Mouse (Mus musculus) CH12.LX (cell line): Measurements from ENCODE around the gene Tmem214. TPM values are rescaled to one million over a fixed set of nuclear protein-coding genes. Genes with fewer than 3 reads are reported as not detected.

Experiments
- DNase-seq: peaks from one replicate; pipeline ENCODE4 v3.0.0-alpha.2; 2013; ENCODE audit errors: extremely low read depth
- H3K27ac ChIP-seq: 2 replicates; pipeline ENCODE4 v1.5.1; 2012; ENCODE audit warnings: low read depth, mild to moderate bottlenecking, control low read depth, moderate library complexity; ENCODE audit not compliant: insufficient read depth
- H3K27me3 ChIP-seq: replicated peaks from 2 replicates; pipeline ENCODE3; 2012; ENCODE audit warnings: inconsistent platforms
- H3K36me3 ChIP-seq, 2 experiments: replicated peaks in 1 of 2; 2 replicates each; pipeline versions ENCODE3 to v1.6.1; 2012; ENCODE audit warnings: inconsistent platforms in 1 of 2, low read length in 1 of 2, mild to moderate bottlenecking in 1 of 2, mixed read lengths in 1 of 2, moderate library complexity in 1 of 2; ENCODE audit not compliant: control insufficient read depth in 1 of 2, insufficient read depth in 1 of 2
- H3K4me1 ChIP-seq, 2 experiments: 2 replicates each; pipeline ENCODE4 v1.6.1; 2012; ENCODE audit warnings: inconsistent platforms in 1 of 2, moderate library complexity in 1 of 2; ENCODE audit not compliant: insufficient read depth in 2 of 2, control insufficient read depth in 1 of 2
- H3K4me2 ChIP-seq: 2 replicates; pipeline ENCODE4 v1.6.1; 2012; ENCODE audit warnings: low read depth, mild to moderate bottlenecking, control low read depth; ENCODE audit not compliant: poor library complexity, insufficient read depth, severe bottlenecking
- H3K4me3 ChIP-seq, 3 experiments: fragments of 150-350 bp in 1 of 3; sonication (generic) in 1 of 3; replicated peaks in 1 of 3; 2 replicates each; pipeline versions ENCODE3 to v1.5.1; 2011 to 2012; ENCODE audit warnings: low read depth in 2 of 3, low read length in 2 of 3, mild to moderate bottlenecking in 2 of 3, moderate library complexity in 2 of 3, control low read depth in 1 of 3, improper control_type of control experiment in 1 of 3, inconsistent platforms in 1 of 3, mixed read lengths in 1 of 3; ENCODE audit not compliant: poor library complexity in 1 of 3
- H3K79me2 ChIP-seq: replicated peaks from 2 replicates; pipeline ENCODE4 v1.6.1; 2012; ENCODE audit warnings: mild to moderate bottlenecking, moderate library complexity; ENCODE audit not compliant: control insufficient read depth, poor library complexity, insufficient read depth, severe bottlenecking; ENCODE audit errors: extremely low read depth
- H3K9ac ChIP-seq: 2 replicates; pipeline ENCODE4 v1.6.1; 2012; ENCODE audit warnings: low read depth, mild to moderate bottlenecking, control low read depth, moderate library complexity; ENCODE audit not compliant: insufficient read depth
- H3K9me3 ChIP-seq: replicated peaks from 2 replicates; pipeline ENCODE3; 2012; ENCODE audit warnings: low read length, inconsistent platforms, mixed read lengths
- CHD2 ChIP-seq: IDR thresholded peaks from 2 replicates; pipeline ENCODE4 v1.6.1; 2011; ENCODE audit warnings: low read length, improper control_type of control experiment
- EP300 ChIP-seq: IDR thresholded peaks from 2 replicates; pipeline ENCODE4 v1.6.1; 2011; ENCODE audit warnings: low read length, improper control_type of control experiment
- ETS1 ChIP-seq: conservative IDR thresholded peaks from 2 replicates; pipeline ENCODE4 v1.6.1; 2012; ENCODE audit warnings: low read depth, mild to moderate bottlenecking, inconsistent platforms, low read length, improper control_type of control experiment, moderate library complexity
- JUN ChIP-seq: IDR thresholded peaks from 2 replicates; pipeline ENCODE4 v1.6.1; 2011; ENCODE audit warnings: low read depth, mild to moderate bottlenecking, low read length, improper control_type of control experiment, moderate library complexity; ENCODE audit not compliant: insufficient read depth
- MYC ChIP-seq: IDR thresholded peaks from 2 replicates; pipeline ENCODE4 v1.6.1; 2011; ENCODE audit warnings: low read depth, mild to moderate bottlenecking, improper control_type of control experiment, low read length
- NELFE ChIP-seq: IDR thresholded peaks from 2 replicates; pipeline ENCODE4 v1.6.1; 2011; ENCODE audit warnings: low read depth, low read length, improper control_type of control experiment
- TBP ChIP-seq: conservative IDR thresholded peaks from 2 replicates; pipeline ENCODE4 v1.6.1; 2011; ENCODE audit warnings: low read depth, low read length, improper control_type of control experiment
- UBTF ChIP-seq: IDR thresholded peaks from 2 replicates; pipeline ENCODE4 v1.6.1; 2012; ENCODE audit warnings: low read depth, mild to moderate bottlenecking, inconsistent platforms, low read length, improper control_type of control experiment, moderate library complexity
- ZC3H11A ChIP-seq: IDR thresholded peaks from 2 replicates; pipeline ENCODE4 v1.6.1; 2012; ENCODE audit warnings: low read depth, mild to moderate bottlenecking, inconsistent platforms, low read length, improper control_type of control experiment
- dilution Hi-C: fragments of 300-500 bp; cut with MboI; formaldehyde crosslinking; loops from 2 replicates; pipeline ENCODE4 v1.14.3; 2020; ENCODE audit warnings: low sequenced_read_pairs; ENCODE audit not compliant: extremely low pct_unique_long_range_greater_than_20kb, extremely low pct_ligation_motif_present
- in situ Hi-C: fragments of 300-500 bp; cut with MboI; formaldehyde crosslinking; loops from 3 replicates; pipeline ENCODE4 v1.14.3; 2019; ENCODE audit warnings: low sequenced_read_pairs, low pct_ligation_motif_present, low pct_unique_long_range_greater_than_20kb, mixed read lengths
- polyA plus RNA-seq: library from polyadenylated mRNA; unstranded; fragments of >175 nt; gene quantifications from 2 replicates; pipeline ENCODE4 v1.2.1, GENCODE M21; 2012; ENCODE audit warnings: low read depth; ENCODE audit not compliant: insufficient read length
- total RNA-seq, 2 experiments: library from RNA; depleted of rRNA; stranded (reverse); fragments of 300-350 nt in 1 of 2; fragments of >200 nt in 1 of 2; gene quantifications; 2 replicates each; pipeline ENCODE4 v1.2.3; 2012 to 2014

Gene Tmem214
- total and polyA plus RNA-seq, 3 experiments: 28.3 to 35.3 (median 31.9) TPM

DNA sequence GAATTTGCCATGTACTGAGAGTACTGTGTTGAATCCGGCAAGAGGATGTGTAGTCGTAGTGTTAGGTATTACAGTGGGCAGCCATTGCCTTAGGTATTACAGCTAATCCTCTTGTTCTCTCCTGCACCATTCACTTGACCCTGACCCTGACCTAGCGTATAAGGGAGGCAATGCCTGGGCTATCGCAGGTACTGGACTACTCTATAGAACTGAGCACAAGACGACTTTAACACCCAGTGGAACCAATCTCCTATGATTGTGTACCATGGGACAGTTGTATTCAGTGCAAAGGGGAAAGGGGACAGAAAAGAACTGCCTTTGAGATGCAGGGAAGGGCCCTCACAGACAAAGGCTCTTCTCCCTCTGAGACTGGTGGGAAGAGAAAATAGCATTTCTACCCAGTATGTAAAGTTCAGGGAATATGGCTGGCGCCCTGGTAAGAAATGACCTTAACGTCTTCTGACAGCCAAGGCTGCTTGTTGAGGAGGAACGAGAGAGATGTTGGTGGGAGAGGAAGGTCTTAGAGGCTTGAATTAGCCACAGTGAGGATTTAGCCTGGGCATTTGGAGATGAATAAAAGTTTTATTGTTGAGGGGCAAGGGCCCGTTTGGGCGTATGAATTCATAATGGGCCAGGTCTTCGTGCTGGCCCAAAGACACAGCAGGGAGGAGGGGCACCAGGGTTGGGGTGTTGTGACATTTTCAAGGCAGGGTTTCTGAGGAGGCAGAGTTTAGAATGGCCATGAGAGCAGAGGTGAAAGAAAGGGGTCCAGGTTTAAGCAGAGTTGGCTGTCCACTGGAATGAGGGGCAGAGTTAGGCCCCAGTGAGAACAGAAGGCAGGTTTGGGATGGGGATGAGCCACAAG lies 43.5 kb upstream of the Tmem214 start:
- Histone ChIP-seq H3K9me3 (no peaks in the 10 kb centered on the region), H3K36me3 (no peaks in the 10 kb centered on the region), H3K79me2 (no peaks in the 10 kb centered on the region), H3K4me1 (no peaks in the 10 kb centered on the region), H3K27ac (no peak overlapping the region), H3K4me2 (no peak overlapping the region), H3K9ac (no peak overlapping the region), H3K4me3 (no peak overlapping the region), H3K27me3 (peaks cover 5% of the 10 kb centered on the region)
- DNase-seq: no peak
- dilution Hi-C loops (no loop called here), in situ Hi-C loops (no loop called here)
- no peak for TF ChIP-seq UBTF
- TF ChIP-seq TBP: no peak
- TF ChIP-seq ZC3H11A: no peak
- TF ChIP-seq JUN: no peak
- no peak for TF ChIP-seq MYC
- TF ChIP-seq EP300: no peak

DNA sequence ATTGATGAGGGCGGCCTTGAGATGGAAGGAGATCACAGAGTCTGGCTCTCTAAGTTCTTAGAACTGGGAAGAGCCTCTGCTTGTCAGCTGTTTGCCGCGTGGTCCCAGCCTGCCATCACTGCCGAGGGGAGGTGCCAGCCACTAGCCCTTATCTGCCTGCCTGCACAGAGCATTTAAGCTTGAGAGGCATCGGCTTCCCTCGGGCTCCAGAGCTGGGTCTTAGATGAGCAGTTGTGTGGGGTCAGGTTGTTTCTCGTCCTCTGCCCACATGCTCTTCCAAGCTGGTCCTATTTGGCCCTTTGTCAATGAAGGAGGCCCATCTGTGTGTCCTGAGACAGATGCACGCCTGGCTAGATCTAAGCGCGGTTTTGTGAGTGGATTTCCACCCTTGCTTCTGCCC lies 42.6 kb upstream of the Tmem214 start:
- in situ Hi-C loops: no loop called here
- peaks cover 5% of the 10 kb centered on the region for H3K27me3 ChIP-seq
- no peaks in the 10 kb centered on the region for H3K79me2 ChIP-seq
- no peak overlapping the region for H3K27ac ChIP-seq
- H3K4me2 ChIP-seq: no peak overlapping the region
- H3K4me3 ChIP-seq: no peak overlapping the region
- dilution Hi-C loops: no loop called here
- no peak for DNase-seq
- no peaks in the 10 kb centered on the region for H3K36me3 ChIP-seq
- no peak overlapping the region for H3K9ac ChIP-seq
- H3K9me3 ChIP-seq: no peaks in the 10 kb centered on the region
- no peak for TF ChIP-seq ETS1
- no peaks in the 10 kb centered on the region for H3K4me1 ChIP-seq

DNA sequence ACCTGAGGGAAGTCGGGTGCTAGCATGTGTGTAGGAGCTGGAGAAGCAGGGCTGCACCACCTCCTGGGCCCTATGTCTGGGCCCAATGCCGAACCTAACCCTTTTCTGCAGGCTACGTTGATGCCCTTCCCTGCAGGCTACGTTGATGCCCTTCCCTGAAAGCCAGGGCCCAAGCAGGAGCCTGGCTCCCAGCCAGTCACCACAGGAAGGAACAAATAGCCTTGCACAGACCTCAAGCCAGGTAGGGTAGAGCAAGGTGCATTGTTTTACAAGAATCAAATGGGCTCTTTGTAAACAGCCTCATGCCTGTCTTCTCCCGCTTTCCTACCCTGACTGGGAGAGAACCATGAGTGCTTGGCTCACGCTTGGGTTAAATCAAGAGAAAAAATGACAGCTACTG lies 42.0 kb upstream of the Tmem214 start:
- TF ChIP-seq NELFE (no peak), CHD2 (no peak)
- H3K9ac ChIP-seq: no peak overlapping the region
- H3K9me3 ChIP-seq: no peaks in the 10 kb centered on the region
- no peak overlapping the region for H3K4me2 ChIP-seq
- H3K4me1 ChIP-seq: no peaks in the 10 kb centered on the region
- in situ Hi-C loops: no loop called here
- H3K79me2 ChIP-seq: no peaks in the 10 kb centered on the region
- DNase-seq: no peak
- H3K4me3 ChIP-seq: no peak overlapping the region
- H3K27ac ChIP-seq: no peak overlapping the region
- no peaks in the 10 kb centered on the region for H3K36me3 ChIP-seq
- dilution Hi-C loops: no loop called here
- peaks cover 5% of the 10 kb centered on the region for H3K27me3 ChIP-seq
